ENCODE assay signal across 7 mouse cellular contexts in genomic region chr13:101719312-101719870, GRCm38 (mm10). TPM values are rescaled to one million over a fixed set of nuclear protein-coding genes. Genes with fewer than 3 reads are reported as not detected.
DNase-seq lines count a peak whose midpoint lies in the region; ATAC-seq and TF ChIP-seq lines count a peak whose summit lies in the region.

No protein-coding gene starts in this region.

- H3K4me1 ChIP-seq in cortical plate, adult 2 months (ENCODE audit: control insufficient read depth, insufficient read depth, low read length): peaks cover 4% of the 10 kb centered on the region

- no peak overlapping the region for H3K27ac ChIP-seq in cortical plate, adult 2 months (ENCODE audit: insufficient read depth, low read length)

- TF ChIP-seq POLR2A in cortical plate, adult 2 months (IDR thresholded peaks at IDR 0.05; ENCODE audit: extremely low read depth, insufficient read depth, low read length): no peak

- ATAC-seq in megakaryocyte-erythroid progenitor cell, adult 5-6 weeks (replicated peaks; ENCODE audit: low FRiP score, low TSS enrichment, poor library complexity, severe bottlenecking): peak; percentile 88

- no peak overlapping the region for H3K4me3 ChIP-seq in cortical plate, adult 2 months (ENCODE audit: insufficient read depth, low read length)

- peak; percentile 74 for TF ChIP-seq CTCF in cortical plate, adult 2 months (IDR thresholded peaks at IDR 0.05; ENCODE audit: extremely low read depth, insufficient read depth, low read length)

- DNase-seq in adrenal gland, adult 18-20 months (ENCODE audit: low spot score in 2 of 2): peak; percentile 70 to 80
- DNase-seq in gastrocnemius, adult 8-10 months (ENCODE audit: low spot score in 2 of 2): peak; percentile 75 to 79
- DNase-seq in hindlimb bud, embryonic 11.5 days (ENCODE audit: extremely low spot score, low read depth, low spot score): peak; percentile 98
- peak; percentile 90 for DNase-seq in left cerebral cortex, postnatal 14 days (ENCODE audit: low spot score in 2 of 2)
- peak; percentile 92 for DNase-seq in right cerebral cortex, postnatal 4 days

- intact Hi-C loops in left cerebral cortex, postnatal 14 days (cut with DNase I): loop anchor here (5.0 kb wide), 1 partner anchor 872 kb away; no protein-coding TSS in a partner anchor

RNA-seq across cellular contexts. Expression of gene Pik3r1, which starts 48.6 kb away (rescaled TPM):
- total RNA-seq in adrenal gland, adult 18-20 months (2021): 10 to 100 TPM; 58.8 to 93.1 TPM
- 53.4 and 61.0 TPM in 2 replicates for polyA plus RNA-seq in cortical plate, adult 2 months (2012; rRNA removed)
- 10 to 100 TPM; 17.8 to 64.2 (median 20.3) TPM for total RNA-seq in gastrocnemius, adult 8-10 months (2022)
- 100 to 1,000 TPM; 145 to 173 TPM for total RNA-seq in left cerebral cortex, postnatal 14 days (2021)
- 47.7 and 67.6 TPM in 2 replicates for total RNA-seq in megakaryocyte-erythroid progenitor cell, adult 5-6 weeks (2014; fragmentation: Nextera tagmentation)
- 98.6 and 115 TPM in 2 replicates for total RNA-seq in megakaryocyte-erythroid progenitor cell, adult 5-6 weeks (2017)
